Mouse (Mus musculus) spleen, adult 2 months (tissue): ENCODE measurements around the gene Prkn.

Experiments
- CTCF ChIP-seq: fragments of 200-500 bp; IDR thresholded peaks from 2 replicates; pipeline ENCODE4 v1.5.1; 2011; ENCODE audit warnings: mild to moderate bottlenecking, inconsistent platforms; ENCODE audit not compliant: insufficient read depth, insufficient read length, insufficient replicate concordance; ENCODE audit errors: extremely low read depth
- POLR2A ChIP-seq: fragments of 200-500 bp; IDR thresholded peaks from 2 replicates; pipeline ENCODE4 v1.6.1; 2011; ENCODE audit warnings: low read depth, low read length, inconsistent platforms

GRCm38 (mm10) chr17:11972969-11973787 lies 1133.0 kb downstream of the Prkn start:
- TF ChIP-seq POLR2A (no peak), CTCF (no peak)
